Mouse (Mus musculus) CH12.LX (cell line): ENCODE measurements around the gene Zfp239.
A peak's percentile ranks its signal among the peaks of the same experiment; 100 is the strongest.

Experiments used
- CTCF ChIP-seq, 2 experiments: IDR thresholded peaks in 1 of 2; conservative IDR thresholded peaks in 1 of 2; 2 replicates each; pipeline ENCODE4 v1.5.1; 2011 to 2012; ENCODE audit warnings: low read depth in 2 of 2, low read length in 2 of 2, improper control_type of control experiment in 1 of 2, inconsistent platforms in 1 of 2, mild to moderate bottlenecking in 1 of 2, moderate library complexity in 1 of 2
- ETS1 ChIP-seq: conservative IDR thresholded peaks from 2 replicates; pipeline ENCODE4 v1.6.1; 2012; ENCODE audit warnings: low read depth, mild to moderate bottlenecking, inconsistent platforms, low read length, improper control_type of control experiment, moderate library complexity
- JUN ChIP-seq: IDR thresholded peaks from 2 replicates; pipeline ENCODE4 v1.6.1; 2011; ENCODE audit warnings: low read depth, mild to moderate bottlenecking, low read length, improper control_type of control experiment, moderate library complexity; ENCODE audit not compliant: insufficient read depth
- POLR2A ChIP-seq: IDR thresholded peaks from 2 replicates; pipeline ENCODE4 v1.6.1; 2011; ENCODE audit warnings: low read depth, mild to moderate bottlenecking, improper control_type of control experiment, low read length

GRCm38 (mm10) chr6:117828273-117828672 is 33.6 kb upstream of the Zfp239 start:
- TF ChIP-seq CTCF (conservative IDR thresholded peaks at IDR 0.05 in 1 of 2, IDR thresholded peaks at IDR 0.05 in 1 of 2; ENCODE audit: low read depth in 2 of 2, low read length in 2 of 2), result peak; percentile 64 to 85
- no peak for TF ChIP-seq ETS1
- TF ChIP-seq JUN, result no peak
- TF ChIP-seq POLR2A, result no peak
